Mouse (Mus musculus): ENCODE results near the gene Pde1b. TPM values are rescaled to one million over a fixed set of nuclear protein-coding genes. Genes with fewer than 3 reads are reported as not detected.

The Pde1b gene
- 0.20 TPM for polyA plus RNA-seq (2014; fragmentation: Illumina TruSeq; extraction: RNeasy Lipid Tissue Mini Kit (QIAGEN cat#74804); ENCODE audit: low read depth, low replicate concordance)

DNA sequence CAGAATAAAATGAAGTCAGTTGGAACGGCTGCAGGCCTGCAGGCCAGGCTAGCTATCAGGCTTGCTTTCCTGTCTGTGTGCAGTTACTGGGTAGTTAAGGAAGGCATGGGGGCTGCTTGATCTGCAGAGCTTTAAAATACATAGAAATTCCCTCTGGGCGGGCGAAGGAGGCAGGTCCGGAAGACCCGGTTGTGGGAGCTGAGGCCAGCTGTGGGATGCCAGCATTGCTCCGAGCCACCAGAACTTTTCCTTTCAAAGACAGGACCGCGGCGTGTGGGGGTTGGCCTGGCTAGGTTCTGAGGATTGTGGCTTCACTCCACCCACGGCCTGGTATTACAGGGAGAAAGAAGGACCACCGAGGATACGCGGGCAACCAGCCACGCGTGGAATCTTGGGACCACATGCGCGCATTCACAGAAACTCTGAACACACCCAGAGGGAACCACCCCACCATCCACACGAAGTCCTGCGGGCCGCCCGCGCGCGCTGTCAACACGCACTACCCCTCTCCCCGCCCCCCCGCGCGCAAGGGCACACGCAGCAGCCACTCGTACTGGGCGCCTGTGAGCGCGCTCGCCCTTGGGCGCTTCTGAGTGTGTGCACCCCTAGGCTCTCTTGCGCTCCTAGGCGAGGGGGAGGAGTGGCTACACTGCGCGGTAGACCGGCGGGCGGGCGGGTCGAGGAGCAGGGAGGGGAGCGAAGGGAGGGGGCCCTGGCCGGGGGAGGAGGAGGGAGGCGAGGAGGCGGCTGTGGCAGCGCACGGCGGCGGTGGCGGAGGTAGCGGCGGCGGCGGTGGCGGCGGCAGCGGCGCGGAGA, at the start of gene Pde1b:
Gene Pde1b (plus strand): TSS at position 600 of the 816 bp plus-strand sequence.

GRCm38 (mm10) chr15:103453551-103454218, 49.1 kb upstream of the Pde1b start, which contains the start of gene Nckap1l:
Gene Nckap1l (plus strand): TSS chr15:103453794.

DNA sequence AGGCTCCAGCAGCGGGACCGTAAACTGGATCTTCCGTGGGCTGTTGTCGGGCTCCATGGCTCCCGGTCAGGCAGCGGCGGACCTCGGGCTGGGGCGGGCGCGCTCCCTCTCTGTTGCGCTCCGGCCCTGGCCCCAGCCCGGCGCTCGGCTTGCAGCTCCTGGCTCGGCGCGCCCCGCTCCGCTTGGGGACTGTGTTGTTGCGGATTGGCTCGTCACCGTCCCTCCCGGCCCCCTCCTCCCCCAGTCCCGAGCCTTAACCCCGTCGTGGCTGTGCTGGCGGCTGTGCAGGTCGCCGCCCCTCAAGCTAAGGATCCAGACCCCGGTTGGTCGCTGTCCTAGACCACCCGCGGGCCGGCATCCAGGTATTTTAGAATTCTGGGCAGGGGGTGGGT, 35.0 kb downstream of the Pde1b start, which contains the start of gene Ppp1r1a:
Gene Ppp1r1a (minus strand): TSS at position 182 of the 392 bp plus-strand sequence.

GRCm38 (mm10) chr15:103564981-103565380, 62.1 kb downstream of the Pde1b start, which contains the start of gene Glycam1:
Gene Glycam1 (minus strand): TSS chr15:103565081.

Other genes starting within 250 kb of the Pde1b start
- not detected for gene Nfe2, start 244.6 kb upstream of the Pde1b start, polyA plus RNA-seq (2014; fragmentation: Illumina TruSeq; extraction: RNeasy Lipid Tissue Mini Kit (QIAGEN cat#74804); ENCODE audit: low read depth, low replicate concordance)
- gene Copz1, start 230.3 kb upstream of the Pde1b start, polyA plus RNA-seq (2014; fragmentation: Illumina TruSeq; extraction: RNeasy Lipid Tissue Mini Kit (QIAGEN cat#74804); ENCODE audit: low read depth, low replicate concordance) = 90.8 TPM
- gene Gpr84, start 192.4 kb upstream of the Pde1b start, polyA plus RNA-seq (2014; fragmentation: Illumina TruSeq; extraction: RNeasy Lipid Tissue Mini Kit (QIAGEN cat#74804); ENCODE audit: low read depth, low replicate concordance) = not detected
- gene Zfp385a, start 162.9 kb upstream of the Pde1b start, polyA plus RNA-seq (2014; fragmentation: Illumina TruSeq; extraction: RNeasy Lipid Tissue Mini Kit (QIAGEN cat#74804); ENCODE audit: low read depth, low replicate concordance) = not detected
- gene Itga5, start 136.3 kb upstream of the Pde1b start, polyA plus RNA-seq (2014; fragmentation: Illumina TruSeq; extraction: RNeasy Lipid Tissue Mini Kit (QIAGEN cat#74804); ENCODE audit: low read depth, low replicate concordance) = 0.12 TPM
- gene Gtsf1, start 72.6 kb upstream of the Pde1b start, polyA plus RNA-seq (2014; fragmentation: Illumina TruSeq; extraction: RNeasy Lipid Tissue Mini Kit (QIAGEN cat#74804); ENCODE audit: low read depth, low replicate concordance) = not detected
- not detected for gene Gtsf2, start 54.6 kb upstream of the Pde1b start, polyA plus RNA-seq (2014; fragmentation: Illumina TruSeq; extraction: RNeasy Lipid Tissue Mini Kit (QIAGEN cat#74804); ENCODE audit: low read depth, low replicate concordance)
- gene Nckap1l, start 49.2 kb upstream of the Pde1b start, polyA plus RNA-seq (2014; fragmentation: Illumina TruSeq; extraction: RNeasy Lipid Tissue Mini Kit (QIAGEN cat#74804); ENCODE audit: low read depth, low replicate concordance) = 1.8 TPM
- 48.2 TPM for gene Ppp1r1a, start 35.0 kb downstream of the Pde1b start, polyA plus RNA-seq (2014; fragmentation: Illumina TruSeq; extraction: RNeasy Lipid Tissue Mini Kit (QIAGEN cat#74804); ENCODE audit: low read depth, low replicate concordance)
- gene Glycam1, start 62.0 kb downstream of the Pde1b start, polyA plus RNA-seq (2014; fragmentation: Illumina TruSeq; extraction: RNeasy Lipid Tissue Mini Kit (QIAGEN cat#74804); ENCODE audit: low read depth, low replicate concordance) = not detected